Mouse (Mus musculus) retina, postnatal 1 day (tissue): ENCODE data around the gene Gm2012.
"Not testable (repeated sequence)": the region's sequence is repeated elsewhere in the genome, so short reads cannot be mapped to it uniquely, and the experiment has no call there.

Experiments used
- DNase-seq: peaks from one replicate; pipeline ENCODE4 v3.0.0-alpha.2; 2012

The Gm2012 gene

GRCm38 (mm10) chrX:26231255-26231654 lies at the start of gene Gm2012:
Gene Gm2012, minus strand, starts transcription at chrX:26231355.
- DNase-seq: not testable (repeated sequence)

GRCm38 (mm10) chrX:26159146-26159545 lies 72.0 kb downstream of the Gm2012 start:
- not testable (repeated sequence) for DNase-seq
